Mouse (Mus musculus) heart, adult 2 months (tissue): ENCODE measurements at regions not wholly inside any gene's neighbourhood (a gene's known extent, or its start where the extent isn't known, plus 50 kb on each side); places are given as distances from the start of the nearest gene placed in this dataset.

Source experiments
- DNase-seq, 2 experiments: peaks; one replicate each; pipeline ENCODE4 v3.0.0; 2021
- H3K27ac ChIP-seq: fragments of 200-600 bp; 2 replicates; pipeline ENCODE4 v1.8.1; 2022
- H3K27me3 ChIP-seq: fragments of 200-500 bp; 2 replicates; pipeline ENCODE4 v1.6.1; 2012; ENCODE audit warnings: mild to moderate bottlenecking, low read length, inconsistent platforms, mixed read lengths; ENCODE audit not compliant: control insufficient read depth, insufficient read depth
- H3K36me3 ChIP-seq: fragments of 200-500 bp; 2 replicates; pipeline ENCODE4 v1.6.1; 2012; ENCODE audit warnings: low read length, inconsistent platforms; ENCODE audit not compliant: control insufficient read depth, insufficient read depth
- H3K4me1 ChIP-seq: fragments of 200-500 bp; 2 replicates; pipeline ENCODE4 v1.6.1; 2011; ENCODE audit warnings: low read length; ENCODE audit not compliant: control insufficient read depth, insufficient read depth
- H3K4me3 ChIP-seq: fragments of 200-600 bp; 2 replicates; pipeline ENCODE4 v1.8.1; 2022
- H3K79me2 ChIP-seq: fragments of 200-500 bp; replicated peaks from 2 replicates; pipeline ENCODE4 v1.6.1; 2012; ENCODE audit warnings: mild to moderate bottlenecking, inconsistent platforms, low read length, moderate library complexity, mixed read lengths; ENCODE audit not compliant: control insufficient read depth, insufficient read depth
- H3K9ac ChIP-seq: fragments of 200-500 bp; 2 replicates; pipeline ENCODE4 v1.6.1; 2012; ENCODE audit warnings: low read depth, mild to moderate bottlenecking, control low read depth, inconsistent platforms, low read length, mixed read lengths
- CTCF ChIP-seq: fragments of 200-600 bp; IDR thresholded peaks from 2 replicates; pipeline ENCODE4 v1.8.1; 2022; ENCODE audit warnings: antibody characterized with exemption, mild to moderate bottlenecking, moderate library complexity
- EP300 ChIP-seq: fragments of 200-500 bp; IDR thresholded peaks from 2 replicates; pipeline ENCODE4 v1.6.1; 2011; ENCODE audit warnings: low read depth, low read length, control low read depth; ENCODE audit not compliant: insufficient read depth
- POLR2A ChIP-seq: fragments of 200-500 bp; IDR thresholded peaks from 2 replicates; pipeline ENCODE4 v1.6.1; 2011; ENCODE audit warnings: mild to moderate bottlenecking, low read depth, low read length, control low read depth; ENCODE audit not compliant: insufficient read depth
- WGBS: fragments of 180-500 bp; shearing (Covaris S2); methylation state at CpG from one replicate; pipeline ENCODE4 v1.1.7; 2018; 5-methylcytosine and 5-hydroxymethylcytosine counted together
- intact Hi-C: fragments of 180-260 bp; cut with DNase I; formaldehyde crosslinking; loops from one replicate; pipeline ENCODE4 v1.15.1; 2025

- 78% methylated on average over 7 of the region's 7 CpGs for WGBS
Observed at GRCm38 (mm10) chr1:75858551-75859255, 312.6 kb downstream of the Slc4a3 start.

GRCm38 (mm10) chr1:75862757-75863156 is 316.7 kb downstream of the Slc4a3 start:
- Histone ChIP-seq H3K4me1 (no peaks in the 10 kb centered on the region), H3K9ac (no peak overlapping the region), H3K27me3 (no peaks in the 10 kb centered on the region), H3K27ac (no peak overlapping the region), H3K4me3 (no peak overlapping the region), H3K79me2 (no peaks in the 10 kb centered on the region), H3K36me3 (no peaks in the 10 kb centered on the region)
- DNase-seq, result no peak
- no peak for TF ChIP-seq EP300
- TF ChIP-seq CTCF, result no peak
- TF ChIP-seq POLR2A, result no peak
- intact Hi-C loops, result no loop called here
- 55% methylated on average over 4 of the region's 4 CpGs for WGBS

More at GRCm38 (mm10) chr1:75858551-75859255, 312.6 kb downstream of the Slc4a3 start:
- H3K79me2 ChIP-seq, result no peaks in the 10 kb centered on the region
- intact Hi-C loops, result no loop called here
- H3K36me3 ChIP-seq, result no peaks in the 10 kb centered on the region
- TF ChIP-seq EP300 (no peak), CTCF (no peak), POLR2A (no peak)
- DNase-seq, result no peak
- H3K27ac ChIP-seq, result no peak overlapping the region
- H3K4me1 ChIP-seq, result no peaks in the 10 kb centered on the region
- H3K27me3 ChIP-seq, result no peaks in the 10 kb centered on the region
- H3K9ac ChIP-seq, result no peak overlapping the region
- no peak overlapping the region for H3K4me3 ChIP-seq

GRCm38 (mm10) chr1:75866556-75866955 is 320.5 kb downstream of the Slc4a3 start:
- WGBS, result 83% methylated on average over 6 of the region's 6 CpGs
- no peaks in the 10 kb centered on the region for H3K79me2 ChIP-seq
- no peaks in the 10 kb centered on the region for H3K4me1 ChIP-seq
- TF ChIP-seq EP300, result no peak
- TF ChIP-seq CTCF, result no peak
- no peak for TF ChIP-seq POLR2A
- intact Hi-C loops, result no loop called here
- no peak for DNase-seq
- no peak overlapping the region for H3K27ac ChIP-seq
- H3K27me3 ChIP-seq, result no peaks in the 10 kb centered on the region
- no peak overlapping the region for H3K4me3 ChIP-seq
- H3K9ac ChIP-seq, result no peak overlapping the region
- H3K36me3 ChIP-seq, result no peaks in the 10 kb centered on the region

- TF ChIP-seq EP300 (no peak), CTCF (no peak), POLR2A (no peak)
- no peaks in the 10 kb centered on the region for H3K36me3 ChIP-seq
- no peak overlapping the region for H3K27ac ChIP-seq
- no peak for DNase-seq
- H3K27me3 ChIP-seq, result no peaks in the 10 kb centered on the region
- WGBS, result 78% methylated on average over 2 of the region's 2 CpGs
- intact Hi-C loops, result no loop called here
- no peak overlapping the region for H3K4me3 ChIP-seq
- H3K4me1 ChIP-seq, result no peaks in the 10 kb centered on the region
- H3K9ac ChIP-seq, result no peak overlapping the region
- H3K79me2 ChIP-seq, result no peaks in the 10 kb centered on the region
Observed at GRCm38 (mm10) chr1:75869414-75869813, 323.3 kb downstream of the Slc4a3 start.

- Histone ChIP-seq H3K4me1 (no peaks in the 10 kb centered on the region), H3K27me3 (no peaks in the 10 kb centered on the region), H3K79me2 (no peaks in the 10 kb centered on the region), H3K27ac (no peak overlapping the region), H3K4me3 (no peak overlapping the region), H3K9ac (no peak overlapping the region), H3K36me3 (no peaks in the 10 kb centered on the region)
- no peak for TF ChIP-seq CTCF
- TF ChIP-seq POLR2A, result no peak
- no peak for TF ChIP-seq EP300
- intact Hi-C loops, result no loop called here
- 66% methylated on average over 5 of the region's 5 CpGs for WGBS
- no peak for DNase-seq
Observed at GRCm38 (mm10) chr1:75869846-75870245, 323.8 kb downstream of the Slc4a3 start.

GRCm38 (mm10) chr1:75873911-75874310 is 327.8 kb downstream of the Slc4a3 start:
- no peaks in the 10 kb centered on the region for H3K27me3 ChIP-seq
- no peaks in the 10 kb centered on the region for H3K79me2 ChIP-seq
- DNase-seq, result no peak
- H3K36me3 ChIP-seq, result no peaks in the 10 kb centered on the region
- H3K4me1 ChIP-seq, result no peaks in the 10 kb centered on the region
- WGBS, result 83% methylated on average over 6 of the region's 6 CpGs
- H3K27ac ChIP-seq, result no peak overlapping the region
- H3K4me3 ChIP-seq, result no peak overlapping the region
- H3K9ac ChIP-seq, result no peak overlapping the region
- intact Hi-C loops, result no loop called here
- TF ChIP-seq POLR2A, result no peak
- no peak for TF ChIP-seq CTCF
- no peak for TF ChIP-seq EP300
